Mouse (Mus musculus) embryonic facial prominence, embryonic 13.5 days (tissue): Measurements from ENCODE around the gene Gimap8. TPM values are rescaled to one million over a fixed set of nuclear protein-coding genes. Genes with fewer than 3 reads are reported as not detected.

ENCODE experiments used
- ATAC-seq: fragments of 200-750 bp; cut with Nextera tagmentation; 2 replicates; pipeline ENCODE4 v1.8.0; 2017; ENCODE audit warnings: low read depth; ENCODE audit not compliant: insufficient number of reproducible peaks, insufficient read depth, low FRiP score, low TSS enrichment
- H3K27ac ChIP-seq: fragments of 300-500 bp; sonication (generic); 2 replicates; pipeline ENCODE4 v1.5.1; 2015; ENCODE audit warnings: moderate library complexity, mild to moderate bottlenecking, inconsistent platforms
- H3K27me3 ChIP-seq: fragments of 300-500 bp; sonication (generic); 2 replicates; pipeline ENCODE4 v1.6.1; 2015; ENCODE audit warnings: mild to moderate bottlenecking, inconsistent platforms
- H3K36me3 ChIP-seq: fragments of 300-500 bp; sonication (generic); 2 replicates; pipeline ENCODE4 v1.6.1; 2015; ENCODE audit warnings: mild to moderate bottlenecking, inconsistent platforms
- H3K4me1 ChIP-seq: fragments of 300-500 bp; sonication (generic); 2 replicates; pipeline ENCODE4 v1.6.1; 2015; ENCODE audit warnings: inconsistent platforms
- H3K4me2 ChIP-seq: fragments of 300-500 bp; sonication (generic); 2 replicates; pipeline ENCODE4 v1.6.1; 2015; ENCODE audit warnings: moderate library complexity, mild to moderate bottlenecking, inconsistent platforms
- H3K4me3 ChIP-seq: fragments of 300-500 bp; sonication (generic); 2 replicates; pipeline ENCODE4 v1.5.1; 2015; ENCODE audit warnings: mild to moderate bottlenecking, inconsistent platforms
- H3K9ac ChIP-seq: fragments of 300-500 bp; sonication (generic); 2 replicates; pipeline ENCODE4 v1.6.1; 2015; ENCODE audit warnings: mild to moderate bottlenecking, inconsistent platforms
- H3K9me3 ChIP-seq: fragments of 300-500 bp; sonication (generic); 2 replicates; pipeline ENCODE4 v1.6.1; 2016; ENCODE audit warnings: inconsistent platforms
- WGBS: fragments of 180-500 bp; shearing (Covaris S2); methylation state at CpG from one replicate; pipeline ENCODE4 v1.1.7; 2015; ENCODE audit warnings: mixed read lengths; 5-methylcytosine and 5-hydroxymethylcytosine counted together
- polyA plus RNA-seq: library from polyadenylated mRNA; unstranded; fragments of >200 nt; fragmentation: Nextera tagmentation; extraction: Ambion mirVana; gene quantifications from 2 replicates; pipeline ENCODE4 v1.2.1, GENCODE M21; 2015

Gimap8 gene
- polyA plus RNA-seq, 1 experiment from 2014 or later = 0.46 TPM

DNA sequence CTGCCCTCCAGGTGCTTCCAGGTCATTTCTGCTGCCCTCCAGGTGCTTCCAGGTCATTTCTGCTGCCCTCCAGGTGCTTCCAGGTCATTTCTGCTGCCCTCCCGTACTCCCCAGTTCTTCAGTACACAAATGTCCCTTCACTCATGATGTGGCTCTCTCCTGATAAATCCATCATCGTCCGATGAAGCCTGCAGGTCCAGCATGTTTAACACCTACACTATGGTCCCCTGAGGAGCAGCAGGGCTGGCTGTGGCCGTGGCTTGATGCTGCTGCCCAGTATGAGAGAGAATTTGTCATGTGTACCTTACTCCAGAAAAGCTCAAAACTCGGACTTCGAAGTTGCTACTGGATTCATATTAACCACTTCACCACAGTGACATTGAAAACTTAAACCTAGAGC is 5.6 kb upstream of the Gimap8 start:
- Histone ChIP-seq H3K36me3 (no peaks in the 10 kb centered on the region), H3K27me3 (no peaks in the 10 kb centered on the region; the same call in 1 of the 2 replicates), H3K4me2 (no peak overlapping the region), H3K4me3 (no peak overlapping the region), H3K4me1 (no peaks in the 10 kb centered on the region), H3K9me3 (no peaks in the 10 kb centered on the region), H3K27ac (no peak overlapping the region), H3K9ac (no peak overlapping the region)
- 70% methylated on average over 6 of the region's 6 CpGs for WGBS
- ATAC-seq = no peak

GRCm38 (mm10) chr6:48642764-48643292 is 4.2 kb upstream of the Gimap8 start:
- Histone ChIP-seq H3K4me3 (no peak overlapping the region), H3K4me2 (no peak overlapping the region), H3K9ac (no peak overlapping the region), H3K27ac (no peak overlapping the region), H3K9me3 (no peaks in the 10 kb centered on the region), H3K4me1 (no peaks in the 10 kb centered on the region), H3K27me3 (no peaks in the 10 kb centered on the region; the same call in 1 of the 2 replicates), H3K36me3 (no peaks in the 10 kb centered on the region)
- ATAC-seq = no peak
- 24% methylated on average over 4 of the region's 4 CpGs for WGBS

DNA sequence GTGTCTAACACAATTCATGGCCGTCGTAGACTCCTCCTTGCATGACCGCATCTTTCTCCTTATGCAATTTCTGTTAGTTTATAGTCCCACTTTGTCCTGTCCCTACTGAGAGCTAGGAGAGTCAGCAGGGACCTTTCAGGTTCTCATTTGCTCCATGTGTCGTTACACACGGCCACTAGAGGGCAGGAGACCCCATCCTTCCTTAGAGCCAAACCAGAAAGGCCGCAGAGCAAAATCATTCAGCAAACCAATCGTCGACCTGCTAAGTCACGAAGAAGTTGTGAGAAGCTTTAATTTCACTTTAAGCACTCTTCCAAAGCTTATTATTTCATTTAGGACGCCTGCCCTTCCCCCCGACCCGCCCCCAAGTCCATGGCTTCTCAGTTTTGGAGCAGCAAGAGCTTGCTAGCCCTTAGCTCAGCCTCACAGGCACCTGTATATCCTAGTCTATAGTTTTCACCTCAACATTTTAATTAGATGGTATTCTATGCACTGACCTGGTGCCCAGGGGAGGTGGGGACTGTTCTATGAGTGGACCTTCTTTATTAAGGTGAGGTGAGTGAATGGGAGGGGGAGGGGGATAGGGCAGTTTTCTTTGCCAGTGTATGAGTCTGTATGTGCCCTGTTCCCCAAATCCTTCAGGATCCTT is 1.2 kb upstream of the Gimap8 start:
- H3K4me2 ChIP-seq = no peak overlapping the region
- H3K36me3 ChIP-seq = no peaks in the 10 kb centered on the region
- no peaks in the 10 kb centered on the region for H3K9me3 ChIP-seq
- H3K9ac ChIP-seq = no peak overlapping the region
- no peak for ATAC-seq
- H3K4me3 ChIP-seq = no peak overlapping the region
- no peaks in the 10 kb centered on the region for H3K4me1 ChIP-seq
- no peaks in the 10 kb centered on the region; the same call in 1 of the 2 replicates for H3K27me3 ChIP-seq
- WGBS = 13% methylated on average over 12 of the region's 12 CpGs
- no peak overlapping the region for H3K27ac ChIP-seq

- H3K27me3 ChIP-seq = no peaks in the 10 kb centered on the region; the same call in 1 of the 2 replicates
- 82% methylated on average over 4 of the region's 4 CpGs for WGBS
- no peaks in the 10 kb centered on the region for H3K9me3 ChIP-seq
- ATAC-seq = no peak
- no peaks in the 10 kb centered on the region for H3K36me3 ChIP-seq
- no peak overlapping the region for H3K4me2 ChIP-seq
- no peak overlapping the region for H3K27ac ChIP-seq
- H3K9ac ChIP-seq = no peak overlapping the region
- H3K4me3 ChIP-seq = no peak overlapping the region
- no peaks in the 10 kb centered on the region for H3K4me1 ChIP-seq
Measured at GRCm38 (mm10) chr6:48646309-48646690, 734 bp upstream of the Gimap8 start.

GRCm38 (mm10) chr6:48647611-48648010 is 577 bp downstream of the Gimap8 start:
- Histone ChIP-seq H3K36me3 (no peaks in the 10 kb centered on the region), H3K27ac (no peak overlapping the region), H3K4me2 (no peak overlapping the region), H3K9me3 (no peaks in the 10 kb centered on the region), H3K4me1 (no peaks in the 10 kb centered on the region), H3K27me3 (no peaks in the 10 kb centered on the region; the same call in 1 of the 2 replicates), H3K4me3 (no peak overlapping the region), H3K9ac (no peak overlapping the region)
- 77% methylated on average over 2 of the region's 2 CpGs for WGBS
- no peak for ATAC-seq

GRCm38 (mm10) chr6:48648779-48649178 is 1.7 kb downstream of the Gimap8 start:
- ATAC-seq = no peak
- Histone ChIP-seq H3K27me3 (no peaks in the 10 kb centered on the region; the same call in 1 of the 2 replicates), H3K27ac (no peak overlapping the region), H3K36me3 (no peaks in the 10 kb centered on the region), H3K4me3 (no peak overlapping the region), H3K4me2 (no peak overlapping the region), H3K4me1 (no peaks in the 10 kb centered on the region), H3K9me3 (no peaks in the 10 kb centered on the region), H3K9ac (no peak overlapping the region)
- 89% methylated on average over 4 of the region's 4 CpGs for WGBS

DNA sequence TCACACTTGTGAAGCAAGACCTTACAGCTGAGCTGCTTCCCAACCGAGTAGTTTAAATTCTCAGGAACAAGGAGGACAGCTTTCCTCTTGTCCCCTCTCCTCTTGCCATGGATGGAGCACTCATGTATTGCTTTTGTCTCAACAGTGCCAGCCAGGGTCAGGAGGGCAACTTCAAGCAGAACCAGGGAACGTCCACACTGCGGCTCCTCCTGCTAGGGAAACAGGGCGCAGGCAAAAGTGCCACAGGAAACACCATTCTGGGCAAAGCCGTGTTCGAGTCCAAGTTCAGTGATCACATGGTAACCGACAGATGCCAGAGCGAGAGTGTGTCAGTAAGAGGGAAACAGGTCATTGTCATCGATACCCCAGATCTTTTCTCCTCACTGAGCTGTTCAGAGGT is 3.0 kb downstream of the Gimap8 start:
- no peak overlapping the region for H3K4me2 ChIP-seq
- no peaks in the 10 kb centered on the region for H3K36me3 ChIP-seq
- no peaks in the 10 kb centered on the region for H3K27me3 ChIP-seq
- no peaks in the 10 kb centered on the region for H3K4me1 ChIP-seq
- no peak for ATAC-seq
- 85% methylated on average over 9 of the region's 9 CpGs for WGBS
- H3K9me3 ChIP-seq = no peaks in the 10 kb centered on the region
- no peak overlapping the region for H3K9ac ChIP-seq
- no peak overlapping the region for H3K27ac ChIP-seq
- no peak overlapping the region for H3K4me3 ChIP-seq

DNA sequence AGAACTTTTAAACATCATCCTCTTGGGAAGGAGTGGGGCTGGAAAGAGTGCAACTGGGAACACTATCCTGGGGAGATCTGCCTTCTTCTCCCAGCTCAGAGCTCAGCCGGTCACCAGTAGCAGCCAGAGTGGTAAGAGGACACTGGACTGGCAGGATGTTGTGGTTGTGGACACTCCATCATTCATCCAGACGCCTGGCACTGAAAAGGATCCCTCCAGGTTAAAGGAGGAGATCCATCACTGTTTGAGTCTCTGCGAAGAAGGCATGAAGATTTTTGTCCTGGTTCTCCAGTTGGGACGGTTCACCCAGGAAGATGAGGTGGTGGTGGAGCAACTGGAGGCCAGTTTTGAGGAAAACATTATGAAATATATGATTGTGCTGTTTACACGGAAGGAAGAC is 11.7 kb downstream of the Gimap8 start:
- H3K9ac ChIP-seq = no peak overlapping the region
- H3K4me1 ChIP-seq = no peaks in the 10 kb centered on the region
- H3K27ac ChIP-seq = no peak overlapping the region
- no peak for ATAC-seq
- 88% methylated on average over 5 of the region's 5 CpGs for WGBS
- H3K4me3 ChIP-seq = no peak overlapping the region
- H3K9me3 ChIP-seq = no peaks in the 10 kb centered on the region
- no peak overlapping the region for H3K4me2 ChIP-seq
- H3K36me3 ChIP-seq = no peaks in the 10 kb centered on the region
- H3K27me3 ChIP-seq = no peaks in the 10 kb centered on the region

DNA sequence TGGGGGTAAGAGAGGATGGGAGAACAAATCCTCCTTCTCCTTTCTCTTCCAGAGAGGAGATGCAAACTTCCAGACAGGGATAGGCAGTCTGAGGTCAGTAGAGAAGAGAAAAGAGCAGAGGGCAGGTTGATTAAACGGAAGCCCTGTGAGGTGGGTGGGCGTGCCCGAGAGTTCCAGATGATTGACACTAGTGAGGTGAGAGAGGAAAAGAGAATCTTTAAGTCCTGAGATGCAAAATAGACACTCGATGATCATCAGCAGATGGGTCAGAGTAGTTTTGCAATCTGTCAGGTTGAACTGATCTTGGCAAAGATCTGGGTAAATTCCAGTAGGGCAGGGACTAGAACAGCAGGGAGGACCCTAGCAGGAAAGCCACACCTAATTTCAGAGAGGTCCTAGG is 17.7 kb downstream of the Gimap8 start:
- Histone ChIP-seq H3K9ac (no peak overlapping the region), H3K36me3 (no peaks in the 10 kb centered on the region), H3K4me3 (no peak overlapping the region), H3K9me3 (no peaks in the 10 kb centered on the region), H3K27ac (no peak overlapping the region), H3K4me1 (no peaks in the 10 kb centered on the region), H3K4me2 (no peak overlapping the region), H3K27me3 (no peaks in the 10 kb centered on the region)
- no peak for ATAC-seq
- WGBS = 78% methylated on average over 4 of the region's 4 CpGs

- no peak for ATAC-seq
- H3K4me1 ChIP-seq = no peaks in the 10 kb centered on the region
- H3K27ac ChIP-seq = no peak overlapping the region
- no peak overlapping the region for H3K4me2 ChIP-seq
- H3K9me3 ChIP-seq = no peaks in the 10 kb centered on the region
- no peak overlapping the region for H3K4me3 ChIP-seq
- 95% methylated on average over 9 of the region's 9 CpGs for WGBS
- H3K27me3 ChIP-seq = no peaks in the 10 kb centered on the region
- H3K36me3 ChIP-seq = no peaks in the 10 kb centered on the region
- no peak overlapping the region for H3K9ac ChIP-seq
Measured at GRCm38 (mm10) chr6:48665471-48665870, 18.4 kb downstream of the Gimap8 start.

DNA sequence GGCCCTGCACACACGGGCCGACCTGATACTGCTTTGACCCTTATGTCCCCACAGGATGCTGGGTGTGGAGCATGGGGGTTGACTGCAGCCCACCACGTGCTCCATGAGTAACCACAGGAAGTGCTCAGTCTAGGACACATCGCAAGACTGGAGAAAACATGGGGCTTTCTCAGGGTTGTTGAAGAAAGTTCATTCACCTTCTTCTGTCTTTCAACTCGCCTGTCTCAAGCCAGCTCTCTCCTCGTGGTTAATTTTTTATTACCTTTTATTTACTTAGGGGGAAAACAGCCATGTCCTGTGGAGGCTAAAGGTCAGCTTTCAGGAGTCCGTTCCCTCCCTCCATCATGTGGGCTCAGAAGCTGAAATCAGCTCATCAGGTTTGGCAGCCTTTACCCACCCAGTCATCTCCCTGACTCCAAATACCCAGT is 19.1 kb downstream of the Gimap8 start:
- no peaks in the 10 kb centered on the region for H3K4me1 ChIP-seq
- H3K4me2 ChIP-seq = no peak overlapping the region
- ATAC-seq = no peak
- 51% methylated on average over 7 of the region's 7 CpGs for WGBS
- H3K27me3 ChIP-seq = no peaks in the 10 kb centered on the region
- no peak overlapping the region for H3K9ac ChIP-seq
- no peaks in the 10 kb centered on the region for H3K9me3 ChIP-seq
- no peak overlapping the region for H3K4me3 ChIP-seq
- H3K27ac ChIP-seq = no peak overlapping the region
- H3K36me3 ChIP-seq = no peaks in the 10 kb centered on the region

DNA sequence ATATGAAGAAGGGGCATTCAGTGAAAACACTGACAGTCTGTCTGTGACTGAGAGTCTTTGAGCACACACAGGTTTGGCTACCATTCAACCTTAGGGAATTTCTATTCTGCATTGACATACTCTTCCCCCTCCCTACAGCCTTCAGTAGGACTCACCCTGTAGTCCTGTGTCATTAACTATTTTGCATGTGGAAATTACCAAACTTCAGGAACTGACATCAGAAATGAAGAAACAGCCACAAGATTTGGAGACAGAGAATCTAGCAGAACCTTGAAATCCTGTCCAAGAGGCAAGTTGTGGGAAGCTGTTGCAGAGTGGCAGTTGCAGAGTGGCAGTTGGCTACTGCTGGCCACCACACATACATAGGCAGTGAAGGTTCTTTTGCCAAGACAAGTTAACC is 21.0 kb downstream of the Gimap8 start:
- ATAC-seq = no peak
- Histone ChIP-seq H3K9me3 (no peaks in the 10 kb centered on the region), H3K36me3 (no peaks in the 10 kb centered on the region), H3K27ac (no peak overlapping the region), H3K4me1 (no peaks in the 10 kb centered on the region), H3K4me2 (no peak overlapping the region), H3K4me3 (no peak overlapping the region), H3K27me3 (no peaks in the 10 kb centered on the region), H3K9ac (no peak overlapping the region)
